Mouse (Mus musculus) brain, embryonic 14.5 days (tissue): ENCODE results near the gene Acsbg1.

Experiments
- CTCF ChIP-seq: fragments of 200-500 bp; IDR thresholded peaks from 2 replicates; pipeline ENCODE4 v1.5.1; 2012; ENCODE audit warnings: inconsistent platforms, mild to moderate bottlenecking, moderate library complexity, borderline replicate concordance; ENCODE audit not compliant: insufficient read depth, insufficient read length; ENCODE audit errors: extremely low read depth
- POLR2A ChIP-seq: fragments of 200-500 bp; IDR thresholded peaks from 2 replicates; pipeline ENCODE4 v1.6.1; 2012; ENCODE audit warnings: mild to moderate bottlenecking, inconsistent platforms, borderline replicate concordance; ENCODE audit not compliant: poor library complexity, insufficient read depth, insufficient read length, severe bottlenecking; ENCODE audit errors: extremely low read depth

DNA sequence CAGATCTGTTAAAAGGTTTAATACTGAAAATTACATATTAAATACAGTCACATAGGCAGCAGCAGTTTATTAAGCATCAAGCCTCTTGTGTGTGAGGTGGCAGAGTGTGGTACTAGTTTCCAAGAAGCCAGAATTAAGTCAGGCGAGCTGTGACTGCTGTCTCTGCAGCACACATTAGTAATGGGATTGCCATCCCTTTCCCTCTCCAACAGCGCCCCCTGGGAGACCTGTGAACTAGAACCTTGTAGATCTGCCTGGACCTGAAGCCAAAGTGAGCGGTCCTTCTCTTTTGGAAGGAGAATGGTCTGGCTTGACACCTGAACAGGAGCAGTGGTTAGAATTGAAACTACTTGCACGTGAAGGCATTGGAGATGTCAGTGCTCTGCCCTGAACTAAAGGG lies 56.8 kb downstream of the Acsbg1 start:
- peak; percentile 59; the same call in 1 of the 2 replicates for TF ChIP-seq CTCF
- no peak for TF ChIP-seq POLR2A
